In genomic region chr17:49172052-49172799, GRCm38 (mm10) we compare ENCODE assay signal across 8 mouse cellular contexts.
DNase-seq lines count a peak whose midpoint lies in the region; ATAC-seq and TF ChIP-seq lines count a peak whose summit lies in the region.

No protein-coding gene starts in this region.

- no peaks in the 10 kb centered on the region for H3K36me3 ChIP-seq in kidney, adult 2 months (ENCODE audit: control insufficient read depth, insufficient read depth, low read length)
- H3K36me3 ChIP-seq in ES-E14 (ENCODE audit: control insufficient read depth, insufficient read depth, low read length, poor library complexity, severe bottlenecking), result no peaks in the 10 kb centered on the region
- no peaks in the 10 kb centered on the region for H3K36me3 ChIP-seq in forebrain, embryonic 12.5 days (replicated peaks)
- no peaks in the 10 kb centered on the region for H3K36me3 ChIP-seq in limb, embryonic 14.5 days (ENCODE audit: control insufficient read depth, insufficient read depth, low read length)
- H3K36me3 ChIP-seq in stomach, embryonic 15.5 days, result no peaks in the 10 kb centered on the region

- TF ChIP-seq CTCF in kidney, adult 2 months (conservative IDR thresholded peaks at IDR 0.05; ENCODE audit: insufficient read depth, insufficient read length, low read depth, low read length), result no peak

- no peaks in the 10 kb centered on the region for H3K27me3 ChIP-seq in kidney, adult 2 months (replicated peaks; ENCODE audit: control insufficient read depth, insufficient read depth, low read length)
- H3K27me3 ChIP-seq in forebrain, embryonic 12.5 days, result peaks cover 14% of the 10 kb centered on the region
- H3K27me3 ChIP-seq in limb, embryonic 14.5 days (ENCODE audit: control insufficient read depth, insufficient read depth, low read length), result no peaks in the 10 kb centered on the region
- 0 out of 2 replicates have a peak, but pooled peaks cover 13% of the 10 kb centered on the region for H3K27me3 ChIP-seq in stomach, embryonic 15.5 days (replicated peaks)

- no peaks in the 10 kb centered on the region for H3K4me1 ChIP-seq in kidney, adult 2 months (ENCODE audit: control insufficient read depth, insufficient read depth, low read length)
- H3K4me1 ChIP-seq in ES-E14 (ENCODE audit: control insufficient read depth in 2 of 2, insufficient read depth in 2 of 2, low read length in 2 of 2, poor library complexity in 1 of 2), result peaks cover 5% of the 10 kb centered on the region in 2 experiments; a peak in 2 of 4 replicates
- H3K4me1 ChIP-seq in forebrain, embryonic 12.5 days, result peaks cover 16% of the 10 kb centered on the region
- H3K4me1 ChIP-seq in limb, embryonic 14.5 days (ENCODE audit: control insufficient read depth, insufficient read depth, low read length), result peaks cover 8% of the 10 kb centered on the region
- H3K4me1 ChIP-seq in stomach, embryonic 15.5 days, result 0 out of 2 replicates have a peak, but pooled peaks cover 3% of the 10 kb centered on the region

- peak overlapping the region; percentile 29; the same call in 1 of the 2 replicates for H3K4me3 ChIP-seq in kidney, adult 2 months (ENCODE audit: insufficient read depth, low read depth, low read length)
- H3K4me3 ChIP-seq in ES-E14 (ENCODE audit: insufficient read depth in 1 of 2, low read depth in 1 of 2, low read length in 2 of 2, poor library complexity in 1 of 2, severe bottlenecking in 1 of 2), result peak overlapping the region; percentile 5 to 42; a peak in 2 of 4 replicates
- peak overlapping the region; percentile 40 for H3K4me3 ChIP-seq in forebrain, embryonic 12.5 days (replicated peaks)
- H3K4me3 ChIP-seq in limb, embryonic 14.5 days (replicated peaks; ENCODE audit: low read length), result peak overlapping the region; percentile 40
- peak overlapping the region; percentile 38 for H3K4me3 ChIP-seq in stomach, embryonic 15.5 days (replicated peaks)

- in situ Hi-C loops in ES-E14 (cut with MboI; ENCODE audit: low sequenced_read_pairs in 2 of 2, unreplicated experiment in 2 of 2), result no loop called here

- ATAC-seq in forebrain, embryonic 12.5 days (ENCODE audit: low FRiP score), result no peak
- no peak for ATAC-seq in limb, embryonic 14.5 days (ENCODE audit: low FRiP score, low read depth)
- no peak for ATAC-seq in stomach, embryonic 15.5 days (ENCODE audit: insufficient read depth, low FRiP score, low read depth)

- no peak overlapping the region for H3K27ac ChIP-seq in kidney, adult 2 months (ENCODE audit: insufficient read depth, low read depth, low read length)
- H3K27ac ChIP-seq in ES-E14 (ENCODE audit: insufficient read depth, low read depth, low read length, poor library complexity, severe bottlenecking), result no peak overlapping the region
- no peak overlapping the region for H3K27ac ChIP-seq in forebrain, embryonic 12.5 days
- no peak overlapping the region for H3K27ac ChIP-seq in limb, embryonic 14.5 days (replicated peaks; ENCODE audit: low read depth, low read length)
- H3K27ac ChIP-seq in stomach, embryonic 15.5 days, result no peak overlapping the region

- H3K9me3 ChIP-seq in ES-E14 (ENCODE audit: control insufficient read depth, insufficient read depth, low read depth, low read length), result no peaks in the 10 kb centered on the region
- no peaks in the 10 kb centered on the region for H3K9me3 ChIP-seq in forebrain, embryonic 12.5 days
- no peaks in the 10 kb centered on the region for H3K9me3 ChIP-seq in limb, embryonic 14.5 days (ENCODE audit: control insufficient read depth, low read length)
- no peaks in the 10 kb centered on the region for H3K9me3 ChIP-seq in stomach, embryonic 15.5 days

- TF ChIP-seq POLR2A in kidney, adult 2 months (IDR thresholded peaks at IDR 0.05; ENCODE audit: low read depth, low read length), result no peak
- TF ChIP-seq POLR2A in limb, embryonic 14.5 days (IDR thresholded peaks at IDR 0.05; ENCODE audit: borderline replicate concordance, extremely low read depth, insufficient read depth, insufficient read length), result no peak

- DNase-seq in kidney, adult 2 months, result no peak
- DNase-seq in kidney, adult 9 months, result no peak
- DNase-seq in ES-E14 (ENCODE audit: low read depth, low spot score), result no peak
- DNase-seq in limb, embryonic 14.5 days (ENCODE audit: low spot score), result no peak
- no peak for DNase-seq in MN1 (ENCODE audit: low spot score)
- no peak for DNase-seq in lung, postnatal 25 days (ENCODE audit: low spot score)

- peak overlapping the region; percentile 72 for H3K4me2 ChIP-seq in forebrain, embryonic 12.5 days
- peak overlapping the region; percentile 81 for H3K4me2 ChIP-seq in limb, embryonic 14.5 days (replicated peaks; ENCODE audit: low read depth, low read length, severe bottlenecking)
- H3K4me2 ChIP-seq in stomach, embryonic 15.5 days, result peak overlapping the region; percentile 80

- no peak overlapping the region for H3K9ac ChIP-seq in ES-E14 (ENCODE audit: insufficient read depth, low read depth, low read length, poor library complexity, severe bottlenecking)
- H3K9ac ChIP-seq in forebrain, embryonic 12.5 days, result no peak overlapping the region
- peak overlapping the region; percentile 41 for H3K9ac ChIP-seq in limb, embryonic 14.5 days (ENCODE audit: low read depth, low read length, severe bottlenecking)
- H3K9ac ChIP-seq in stomach, embryonic 15.5 days, result 0 out of 2 replicates have a peak overlapping the region, but pooled peaks have one; percentile 16

- WGBS in kidney, adult 2 months, result 16% methylated on average over 15 of the region's 15 CpGs
- WGBS in forebrain, embryonic 12.5 days, result 12% methylated on average over 15 of the region's 15 CpGs
- 10% methylated on average over 15 of the region's 15 CpGs for WGBS in limb, embryonic 14.5 days
- 13% methylated on average over 15 of the region's 15 CpGs for WGBS in stomach, embryonic 15.5 days

TF ChIP-seq in ES-E14, 5 proteins besides CTCF, POLR2A, EP300 and RAD21:
- TF ChIP-seq MAFK (IDR thresholded peaks at IDR 0.05; ENCODE audit: insufficient read depth, low read depth, low read length) (no peak), ZC3H11A (IDR thresholded peaks at IDR 0.05; ENCODE audit: borderline replicate concordance, low read depth, low read length) (no peak), ZNF384 (IDR thresholded peaks at IDR 0.05; ENCODE audit: low read depth, low read length) (no peak), HCFC1 (IDR thresholded peaks at IDR 0.05; ENCODE audit: borderline replicate concordance, insufficient read depth, low read length) (no peak), CHD2 (IDR thresholded peaks at IDR 0.05; ENCODE audit: low read depth, low read length) (no peak)

Comparison
In these comparisons a context has a peak if more than half of its experiments do, and no peak if none do; other contexts are left out.
1. H3K9ac ChIP-seq: peak in limb, embryonic 14.5 days (single experiment) and stomach, embryonic 15.5 days (single experiment); none in ES-E14 (single experiment) and forebrain, embryonic 12.5 days (single experiment).
2. Peak in every context shown above with its lines, with median percentiles within 50 percentile points of each other: H3K4me3 ChIP-seq and H3K4me2 ChIP-seq.